Mouse (Mus musculus): ENCODE results near the gene Prss2.

DNA sequence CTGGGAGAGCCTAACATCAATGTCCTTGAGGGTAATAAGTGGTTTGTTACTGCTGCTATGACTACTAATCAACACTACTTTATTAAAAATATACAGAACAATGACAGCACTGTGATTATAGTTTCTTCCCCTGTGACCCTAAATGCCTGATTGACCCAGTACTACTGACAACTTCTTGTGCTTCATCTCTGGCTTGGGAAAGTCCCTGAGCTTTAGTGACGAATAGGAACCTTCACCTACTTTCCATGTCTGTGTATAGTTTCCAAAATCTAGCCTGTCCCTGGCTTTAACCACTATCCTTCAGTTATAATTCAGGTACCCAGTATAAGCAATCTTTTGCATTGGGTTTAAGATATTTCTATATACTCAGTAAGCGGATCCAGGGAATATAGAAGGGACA lies 16.7 kb upstream of the Prss2 start:
- TF ChIP-seq CTCF (IDR thresholded peaks at IDR 0.05; ENCODE audit: low read depth) (no peak), EP300 (IDR thresholded peaks at IDR 0.05; ENCODE audit: low read depth) (no peak)
